Mouse (Mus musculus) thymus, adult 18-20 months (tissue): ENCODE measurements around the gene Sema4a.

ENCODE experiments used
- DNase-seq, 2 experiments: peaks; one replicate each; pipeline ENCODE4 v3.0.0; 2022; ENCODE audit warnings: mixed read lengths in 2 of 2

The Sema4a gene

GRCm38 (mm10) chr3:88425708-88426420, 35.1 kb downstream of the Sema4a start:
- no peak for DNase-seq

GRCm38 (mm10) chr3:88425330-88425689, 35.7 kb downstream of the Sema4a start:
- DNase-seq: no peak

- DNase-seq: peak; percentile 80 to 92
Observed at GRCm38 (mm10) chr3:88424605-88425329, 36.2 kb downstream of the Sema4a start, which contains the start of gene Slc25a44. Gene Slc25a44 (minus strand): TSS chr3:88425139.

- no peak for DNase-seq
Observed at GRCm38 (mm10) chr3:88422020-88422720, 38.8 kb downstream of the Sema4a start.

- DNase-seq: no peak
Observed at GRCm38 (mm10) chr3:88420771-88421170, 40.2 kb downstream of the Sema4a start.

GRCm38 (mm10) chr3:88418016-88418415, 43.0 kb downstream of the Sema4a start:
- no peak for DNase-seq

DNA sequence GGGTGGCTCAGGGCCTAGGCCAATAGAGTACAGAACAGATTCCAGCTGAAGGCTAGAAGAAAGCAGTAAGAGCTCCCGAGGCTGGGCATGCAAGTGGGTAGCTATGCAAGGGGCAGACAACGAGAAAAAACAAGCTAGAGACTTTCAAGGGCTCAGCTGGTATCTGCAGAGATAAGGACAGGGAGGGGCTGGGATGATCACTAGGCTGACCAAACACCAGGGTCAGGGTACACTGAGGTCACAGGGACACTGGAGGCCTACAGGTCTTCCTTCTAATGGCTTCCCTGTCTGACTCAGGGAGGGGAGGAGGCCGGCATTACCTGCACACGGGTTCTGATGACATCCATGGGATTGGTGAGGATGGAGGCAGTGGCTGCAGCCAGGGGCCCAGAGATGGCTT, 45.3 kb downstream of the Sema4a start:
- DNase-seq: no peak

GRCm38 (mm10) chr3:88412636-88413035, 48.3 kb downstream of the Sema4a start:
- no peak for DNase-seq

GRCm38 (mm10) chr3:88411681-88412080, 49.3 kb downstream of the Sema4a start:
- no peak for DNase-seq

- peak in 1 of 2 experiments; percentile 24 for DNase-seq
Observed at GRCm38 (mm10) chr3:88410645-88411031, 50.3 kb downstream of the Sema4a start.

- peak; percentile 83 to 89 for DNase-seq
Observed at GRCm38 (mm10) chr3:88409741-88410644, 51.0 kb downstream of the Sema4a start, which contains the start of gene Pmf1. Gene Pmf1 (minus strand): TSS chr3:88410331.

- DNase-seq: no peak
Observed at GRCm38 (mm10) chr3:88408953-88409352, 52.0 kb downstream of the Sema4a start.

GRCm38 (mm10) chr3:88407529-88407928, 53.5 kb downstream of the Sema4a start:
- DNase-seq: no peak

DNA sequence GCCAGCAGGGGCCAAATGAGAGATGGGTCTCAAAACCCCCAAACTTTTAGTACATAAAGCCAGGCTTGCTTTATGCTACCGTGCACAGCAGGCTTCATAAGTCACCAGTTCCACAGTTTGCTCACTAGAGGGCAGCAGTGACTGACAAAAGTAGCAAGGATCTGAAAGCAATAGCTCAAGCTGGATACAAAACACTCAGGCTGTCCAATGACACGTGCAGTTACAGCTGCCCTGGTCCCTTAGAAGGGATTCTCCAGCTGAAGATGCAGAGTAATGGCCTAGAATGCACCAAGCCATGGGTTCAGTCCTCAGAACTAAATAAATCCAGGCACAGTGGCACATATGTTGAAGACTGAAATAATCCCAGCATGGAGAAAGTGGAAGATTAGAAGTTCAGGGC, 53.9 kb downstream of the Sema4a start:
- peak in 1 of 2 experiments; percentile 46 for DNase-seq

GRCm38 (mm10) chr3:88403522-88404230, 57.3 kb downstream of the Sema4a start:
- DNase-seq: no peak

GRCm38 (mm10) chr3:88398666-88399065, 62.3 kb downstream of the Sema4a start:
- DNase-seq: no peak

GRCm38 (mm10) chr3:88395742-88396141, 65.2 kb downstream of the Sema4a start:
- no peak for DNase-seq

- DNase-seq: no peak
Observed at GRCm38 (mm10) chr3:88395288-88395687, 65.7 kb downstream of the Sema4a start.

DNA sequence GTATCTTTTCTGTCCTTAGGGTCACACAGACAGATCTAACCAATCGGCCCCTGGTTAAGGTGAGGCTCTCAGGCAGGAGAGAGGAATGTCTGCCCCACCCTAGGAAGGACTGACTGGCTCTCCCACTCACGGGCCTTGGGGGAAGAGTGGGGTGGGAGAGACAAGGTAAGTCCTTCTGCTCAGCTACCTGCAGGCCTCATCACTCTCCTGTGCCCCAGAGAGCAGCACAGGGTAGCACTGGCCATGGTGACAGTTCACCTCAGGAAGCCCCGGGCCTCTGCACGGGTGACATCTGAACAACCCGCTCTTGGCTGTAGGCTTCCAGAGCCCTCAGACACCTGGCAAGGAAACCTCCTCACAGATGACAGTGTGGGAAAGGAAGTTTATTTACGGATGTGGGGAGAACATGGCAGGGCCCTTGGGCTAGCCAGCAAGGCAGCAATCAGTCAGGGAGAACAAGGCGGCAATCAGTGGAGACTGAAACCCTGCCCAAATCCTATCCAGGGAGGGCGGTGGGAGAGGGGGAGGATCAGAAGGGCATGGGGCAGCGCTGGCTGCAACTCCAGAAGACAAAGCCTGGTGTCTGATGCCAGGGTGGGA, 67.1 kb downstream of the Sema4a start:
- DNase-seq: no peak
